Mouse (Mus musculus) mouse trophoblast stem cell (cell line): Measurements from ENCODE around the gene Chst7.

Source experiments
- in situ Hi-C, 2 experiments: fragments of 300-500 bp; cut with MseI, MboI; formaldehyde crosslinking; loops; 2 replicates in 1 of 2; 3 replicates in 1 of 2; pipeline ENCODE4 v1.15.1; 2025

The Chst7 gene

DNA sequence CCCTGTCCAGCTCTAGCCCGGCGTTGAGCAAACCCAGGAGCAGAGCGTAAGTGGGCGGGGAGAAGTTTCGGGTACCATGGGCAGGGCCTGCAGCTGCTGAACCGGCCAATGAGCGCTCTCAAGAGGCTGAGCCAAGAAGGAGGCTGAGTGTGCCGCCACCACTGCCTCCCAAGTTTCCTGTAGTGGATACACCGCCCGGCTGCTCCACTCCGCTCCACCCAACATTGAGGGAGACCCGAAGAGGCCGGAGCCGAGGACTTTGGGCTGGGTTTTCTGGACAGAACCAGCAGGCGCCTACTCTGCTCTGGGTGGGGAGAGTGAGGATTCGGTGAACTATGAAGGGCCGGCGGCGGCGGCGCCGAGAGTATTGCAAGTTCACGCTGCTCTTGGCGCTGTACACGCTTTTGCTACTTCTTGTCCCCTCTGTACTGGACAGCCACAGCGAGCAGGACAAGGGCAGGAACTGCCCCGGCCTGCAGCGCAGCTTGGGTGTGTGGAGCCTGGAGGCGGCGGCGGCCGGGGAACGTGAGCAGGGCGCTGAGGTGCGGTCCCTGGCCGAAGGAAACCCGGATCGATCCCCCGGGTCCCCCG is at the start of gene Chst7:
Chst7 (plus strand) TSS at position 180 of the 591 bp plus-strand sequence.
- in situ Hi-C loops = no loop called here

DNA sequence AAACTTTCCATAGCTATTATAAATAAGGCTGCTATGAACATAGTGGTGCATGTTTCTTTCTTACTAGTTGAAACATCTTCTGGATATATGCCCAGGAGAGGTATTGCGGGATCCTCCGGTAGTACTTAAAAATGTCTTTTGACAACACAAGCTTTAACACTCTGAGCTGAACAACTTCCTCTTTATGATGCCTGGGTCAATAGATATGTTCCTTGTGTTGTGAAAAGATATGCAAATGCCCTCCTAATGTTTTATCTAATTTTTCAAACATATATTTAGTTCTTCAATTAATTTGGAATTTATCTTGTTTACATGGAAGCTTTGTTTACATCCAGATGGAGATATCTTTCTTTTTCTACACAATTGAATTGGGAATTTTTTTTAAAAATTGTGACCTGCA is 47.1 kb upstream of the Chst7 start:
- in situ Hi-C loops = no loop called here

DNA sequence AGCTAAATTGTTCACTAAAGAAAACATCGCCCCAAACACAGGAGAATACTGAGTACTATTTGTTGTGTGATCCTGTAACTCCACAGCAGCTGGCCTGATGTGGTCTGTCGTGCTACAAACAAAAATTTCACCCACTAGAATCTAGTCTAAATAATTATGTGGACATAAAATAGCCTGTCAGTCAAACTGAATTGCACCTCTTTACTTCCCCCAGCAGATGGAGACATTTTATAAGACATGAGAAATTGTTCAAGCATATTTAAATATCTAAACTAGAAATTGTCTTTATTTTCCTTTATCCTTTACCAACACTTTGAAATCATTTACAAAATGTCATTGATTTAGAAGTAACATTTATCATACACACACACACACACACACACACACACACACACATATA is 38.4 kb upstream of the Chst7 start:
- in situ Hi-C loops = loop anchor here in 1 of 2 experiments (5.0 kb wide), 1 partner anchor 141 kb away; no protein-coding TSS in a partner anchor

DNA sequence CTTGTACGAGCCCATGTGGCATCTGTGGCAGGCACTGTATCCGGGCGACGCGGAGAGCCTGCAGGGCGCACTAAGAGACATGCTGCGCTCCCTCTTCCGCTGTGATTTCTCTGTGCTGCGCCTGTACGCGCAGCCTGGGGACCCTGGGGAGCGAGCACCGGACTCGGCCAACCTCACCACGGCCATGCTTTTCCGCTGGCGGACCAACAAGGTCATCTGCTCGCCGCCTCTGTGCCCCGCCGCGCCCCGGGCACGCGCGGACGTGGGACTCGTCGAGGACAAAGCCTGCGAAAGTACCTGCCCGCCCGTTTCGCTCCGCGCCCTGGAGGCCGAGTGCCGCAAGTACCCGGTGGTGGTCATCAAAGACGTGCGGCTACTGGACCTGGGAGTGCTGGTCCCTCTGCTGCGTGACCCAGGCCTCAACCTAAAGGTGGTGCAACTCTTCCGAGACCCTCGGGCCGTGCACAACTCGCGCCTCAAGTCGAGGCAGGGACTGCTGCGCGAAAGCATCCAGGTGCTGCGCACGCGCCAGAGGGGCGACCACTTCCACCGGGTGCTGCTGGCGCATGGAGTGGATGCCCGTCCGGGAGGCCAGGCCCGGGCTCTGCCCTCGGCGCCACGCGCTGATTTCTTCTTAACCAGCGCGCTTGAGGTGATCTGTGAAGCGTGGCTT is 872 bp downstream of the Chst7 start:
- in situ Hi-C loops = no loop called here

DNA sequence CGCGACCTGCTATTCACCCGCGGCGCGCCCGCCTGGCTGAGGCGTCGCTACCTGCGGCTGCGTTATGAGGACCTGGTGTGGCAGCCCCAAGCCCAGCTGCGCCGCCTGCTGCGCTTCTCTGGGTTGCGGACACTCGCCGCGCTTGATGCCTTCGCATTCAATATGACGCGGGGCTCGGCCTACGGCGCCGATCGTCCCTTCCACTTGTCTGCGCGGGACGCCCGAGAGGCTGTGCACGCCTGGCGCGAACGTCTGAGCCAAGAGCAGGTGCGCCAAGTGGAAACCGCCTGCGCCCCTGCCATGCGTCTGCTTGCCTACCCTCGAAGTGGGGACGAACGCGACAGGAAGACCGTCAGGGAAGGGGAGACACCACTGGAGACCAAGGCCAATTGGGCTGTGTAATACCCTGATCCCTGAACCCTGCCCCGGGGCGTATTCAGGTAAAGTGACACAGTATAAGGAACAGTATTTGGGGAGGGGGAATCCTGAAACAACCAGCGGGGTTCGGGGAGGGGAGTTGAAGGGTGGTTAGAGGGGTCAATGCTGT is 1.5 kb downstream of the Chst7 start:
- in situ Hi-C loops = no loop called here

DNA sequence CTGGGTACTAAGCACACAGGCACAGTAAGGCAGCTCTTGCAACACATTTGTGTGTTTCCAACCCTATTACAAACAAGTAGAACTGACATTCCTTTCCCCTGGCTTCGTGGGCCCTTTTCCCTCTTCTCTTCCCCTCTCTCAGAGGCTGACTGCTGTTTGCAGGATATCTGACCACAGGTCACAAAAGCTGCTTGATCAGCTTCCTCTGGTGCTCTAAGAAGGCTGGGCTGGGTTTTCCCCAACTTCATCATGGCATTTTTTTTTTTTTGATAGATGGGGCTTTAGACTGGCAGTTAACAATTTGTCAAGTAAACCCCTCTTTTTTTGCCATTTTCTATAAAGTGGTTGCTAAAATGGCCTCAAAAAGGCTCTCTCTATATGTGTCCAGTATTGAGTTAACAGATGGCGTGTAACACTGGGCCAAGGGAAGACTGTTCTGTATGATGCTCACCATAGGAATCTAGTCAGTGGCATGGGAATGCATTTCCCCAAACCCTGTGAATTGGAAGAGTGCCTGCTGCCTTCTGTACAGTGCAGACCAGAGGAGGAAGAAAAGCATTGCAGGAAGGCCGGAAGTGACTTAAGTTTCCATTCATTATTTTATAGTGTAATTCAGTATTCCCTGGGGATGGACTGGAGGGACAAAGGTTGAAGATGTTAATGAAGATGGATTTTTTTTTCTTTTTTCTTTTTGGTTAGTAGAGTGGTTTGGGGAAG is 2.6 kb downstream of the Chst7 start:
- in situ Hi-C loops = no loop called here

DNA sequence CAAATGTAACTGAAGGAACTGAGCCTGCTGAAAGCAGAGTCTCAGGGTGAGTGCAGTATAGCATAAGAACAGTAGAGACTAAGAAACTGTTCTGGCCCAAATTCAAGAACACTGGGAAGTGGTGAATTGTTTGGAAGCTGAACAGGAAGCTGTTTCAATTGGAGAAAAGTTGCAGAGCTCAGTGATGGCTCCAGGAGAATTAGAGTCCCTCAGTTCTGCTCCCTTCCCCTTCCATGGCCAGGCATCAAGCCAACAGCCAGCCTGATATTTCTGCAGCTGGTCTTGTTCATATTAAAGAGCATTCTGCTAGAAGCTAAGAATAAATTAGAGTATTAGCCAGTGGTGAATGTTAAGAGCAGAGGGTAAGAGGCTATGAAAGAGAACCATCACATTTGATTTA is 7.3 kb downstream of the Chst7 start:
- in situ Hi-C loops = no loop called here

DNA sequence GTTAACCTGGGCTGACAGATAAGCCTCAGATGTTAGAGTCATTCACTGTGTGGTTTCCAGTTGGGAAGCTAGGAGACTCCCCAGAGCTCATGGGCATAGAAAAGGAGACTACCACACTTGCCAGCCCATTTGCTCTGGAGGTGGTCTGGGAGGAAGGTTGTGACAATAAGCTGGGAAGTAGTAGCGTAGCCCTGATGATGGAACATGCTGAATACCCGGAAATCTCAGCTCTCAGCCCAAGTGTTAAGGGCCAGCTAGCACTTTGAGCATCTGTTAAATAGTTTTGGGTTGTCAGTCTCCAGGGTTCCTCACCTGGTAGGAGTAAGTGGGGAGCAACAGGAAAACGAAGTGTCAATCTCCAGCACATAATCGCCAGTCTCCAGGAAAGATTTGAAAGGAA is 10.8 kb downstream of the Chst7 start:
- in situ Hi-C loops = no loop called here

DNA sequence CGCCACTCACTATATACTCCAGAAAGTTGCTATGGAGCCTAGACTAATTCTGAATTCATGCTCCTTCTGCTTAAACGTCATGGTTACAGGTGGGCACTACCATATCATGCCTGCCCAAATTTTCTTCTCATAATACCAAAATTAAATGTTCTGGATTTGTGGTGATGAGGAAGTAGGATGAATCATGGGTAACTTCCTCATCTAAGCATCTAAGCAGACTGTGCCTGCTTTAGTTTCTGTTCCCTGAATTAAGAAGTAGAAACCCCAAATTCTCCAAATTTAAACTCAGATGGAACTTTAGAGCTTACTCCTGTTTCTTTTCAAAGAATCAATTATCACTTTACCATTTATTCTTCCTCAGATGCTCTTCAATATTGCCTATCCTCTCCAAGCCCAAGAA is 58.4 kb downstream of the Chst7 start:
- in situ Hi-C loops = no loop called here

DNA sequence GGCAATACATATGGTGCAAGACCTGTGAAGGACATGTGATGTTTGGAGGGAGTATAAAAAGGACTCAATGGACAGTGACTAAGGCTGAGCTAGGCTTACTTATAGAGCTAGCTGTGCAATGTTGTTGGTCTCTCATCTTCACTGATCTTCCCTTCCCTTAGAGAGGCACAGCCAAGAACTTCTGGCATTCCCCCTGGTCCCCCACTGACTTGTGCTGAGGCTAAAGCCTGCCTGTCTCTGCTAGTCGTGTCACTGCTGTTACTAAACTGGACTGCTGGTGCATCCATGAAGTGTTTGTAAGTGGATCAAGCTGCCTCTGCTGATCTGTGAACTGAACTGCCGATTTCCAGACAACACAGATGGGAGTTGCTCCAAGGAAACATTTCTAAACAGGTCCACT is 66.1 kb downstream of the Chst7 start:
- in situ Hi-C loops = no loop called here

DNA sequence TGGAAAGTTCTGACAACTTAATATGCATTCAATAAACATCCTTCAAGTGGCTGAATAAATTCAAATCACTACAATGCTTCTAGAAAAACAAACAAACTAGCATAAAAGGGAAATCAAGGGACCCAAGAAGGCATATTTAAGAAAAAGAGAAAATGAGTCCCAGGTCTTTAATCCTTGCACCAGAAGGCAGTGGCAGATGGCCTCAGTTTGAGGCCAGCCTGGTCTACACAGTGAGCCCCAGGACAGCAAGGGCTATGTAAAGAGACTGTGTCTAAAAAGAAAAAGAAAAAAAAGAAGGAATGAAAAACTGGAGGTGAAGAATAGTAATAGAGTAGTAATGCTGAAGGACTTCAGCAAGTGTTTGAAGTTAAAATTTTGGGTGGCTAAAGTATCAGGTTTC is 69.6 kb downstream of the Chst7 start:
- in situ Hi-C loops = no loop called here

DNA sequence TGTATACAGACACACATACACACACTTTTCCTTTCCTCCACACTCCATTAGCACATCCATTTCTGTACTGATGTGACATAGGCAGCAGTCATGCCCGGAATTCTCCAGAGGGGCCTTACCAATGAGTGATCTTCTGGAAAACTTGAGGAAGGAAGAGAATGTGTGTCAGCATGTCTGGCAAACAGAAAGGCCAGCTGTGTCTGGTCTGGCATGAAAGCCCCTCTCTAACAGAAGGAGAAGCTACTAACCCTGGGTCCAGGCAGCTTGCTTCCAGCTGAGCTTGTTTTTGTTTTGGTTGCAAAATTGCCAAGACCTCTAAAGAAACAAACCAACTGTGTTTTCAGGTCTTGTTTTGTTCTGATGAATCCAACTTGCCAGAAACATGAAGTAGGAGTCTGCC is 70.1 kb downstream of the Chst7 start:
- in situ Hi-C loops = no loop called here
